Mouse (Mus musculus) small intestine, adult 2 months (tissue): Measurements from ENCODE around the gene Rnf185. TPM values are rescaled to one million over a fixed set of nuclear protein-coding genes. Genes with fewer than 3 reads are reported as not detected.
A peak's percentile ranks its signal among the peaks of the same experiment; 100 is the strongest.

Experiments used
- H3K27ac ChIP-seq: fragments of 200-500 bp; 2 replicates; pipeline ENCODE4 v1.5.1; 2012; ENCODE audit warnings: low read depth, low read length, control low read depth, inconsistent platforms; ENCODE audit not compliant: insufficient read depth
- H3K27me3 ChIP-seq: fragments of 200-500 bp; 2 replicates; pipeline ENCODE4 v1.6.1; 2012; ENCODE audit warnings: mild to moderate bottlenecking, moderate library complexity, low read length, inconsistent platforms; ENCODE audit not compliant: control insufficient read depth, insufficient read depth
- H3K36me3 ChIP-seq: fragments of 200-500 bp; 2 replicates; pipeline ENCODE4 v1.6.1; 2012; ENCODE audit warnings: mild to moderate bottlenecking, low read length, control low read depth, inconsistent platforms; ENCODE audit not compliant: control insufficient read depth, insufficient read depth
- H3K4me1 ChIP-seq: fragments of 200-500 bp; 2 replicates; pipeline ENCODE4 v1.6.1; 2012; ENCODE audit warnings: low read length, inconsistent platforms, mixed read lengths; ENCODE audit not compliant: control insufficient read depth, insufficient read depth, insufficient read length
- H3K4me3 ChIP-seq: fragments of 200-500 bp; 2 replicates; pipeline ENCODE4 v1.5.1; 2012; ENCODE audit warnings: low read depth, mild to moderate bottlenecking, control low read depth, inconsistent platforms, low read length, moderate library complexity
- CTCF ChIP-seq: fragments of 200-500 bp; IDR thresholded peaks from 2 replicates; pipeline ENCODE4 v1.5.1; 2012; ENCODE audit warnings: low read depth, mild to moderate bottlenecking, control low read depth, inconsistent platforms, low read length, moderate library complexity, mixed read lengths; ENCODE audit not compliant: insufficient replicate concordance, insufficient read length; ENCODE audit errors: extremely low read depth
- POLR2A ChIP-seq: fragments of 200-500 bp; IDR thresholded peaks from 2 replicates; pipeline ENCODE4 v1.6.1; 2012; ENCODE audit warnings: low read depth, mild to moderate bottlenecking, control low read depth, inconsistent platforms, low read length, moderate library complexity
- WGBS: fragments of 180-500 bp; shearing (Covaris S2); methylation state at CpG from one replicate; pipeline ENCODE4 v1.1.7; 2018; 5-methylcytosine and 5-hydroxymethylcytosine counted together
- polyA plus RNA-seq: library from polyadenylated mRNA; depleted of rRNA; stranded (reverse); fragments of >200 nt; gene quantifications from 2 replicates; pipeline ENCODE4 v1.2.3, GENCODE M21; 2012

The Rnf185 gene
- polyA plus RNA-seq, 1 experiment: 29.8 TPM

- H3K27me3 ChIP-seq: no peaks in the 10 kb centered on the region
- 96% methylated on average over 1 of the region's 1 CpGs for WGBS
- H3K36me3 ChIP-seq: no peaks in the 10 kb centered on the region
- no peak overlapping the region for H3K4me3 ChIP-seq
- H3K27ac ChIP-seq: no peak overlapping the region
- H3K4me1 ChIP-seq: peaks cover 7% of the 10 kb centered on the region; the same call in 1 of the 2 replicates
- TF ChIP-seq CTCF (no peak), POLR2A (no peak)
These were observed 10.7 kb upstream of the Rnf185 start for GRCm38 (mm10) chr11:3462846-3463245.

- Histone ChIP-seq H3K27ac (peak overlapping the region; percentile 86), H3K4me3 (no peak overlapping the region), H3K4me1 (peaks cover 15% of the 10 kb centered on the region; the same call in 1 of the 2 replicates), H3K36me3 (0 out of 2 replicates have a peak, but pooled peaks cover 2% of the 10 kb centered on the region), H3K27me3 (no peaks in the 10 kb centered on the region)
- WGBS: 10% methylated on average over 2 of the region's 2 CpGs
- no peak for TF ChIP-seq CTCF
- TF ChIP-seq POLR2A: no peak
These were observed 6.9 kb upstream of the Rnf185 start for GRCm38 (mm10) chr11:3459105-3459468.

GRCm38 (mm10) chr11:3458428-3459104 is 6.4 kb upstream of the Rnf185 start:
- Histone ChIP-seq H3K36me3 (0 out of 2 replicates have a peak, but pooled peaks cover 2% of the 10 kb centered on the region), H3K4me3 (peak overlapping the region; percentile 11; the same call in 1 of the 2 replicates), H3K27ac (peak overlapping the region; percentile 86), H3K27me3 (no peaks in the 10 kb centered on the region), H3K4me1 (peaks cover 15% of the 10 kb centered on the region; the same call in 1 of the 2 replicates)
- WGBS: 21% methylated on average over 13 of the region's 13 CpGs
- TF ChIP-seq POLR2A: peak; percentile 32; the same call in 1 of the 2 replicates
- TF ChIP-seq CTCF: no peak

- Histone ChIP-seq H3K4me3 (no peak overlapping the region), H3K27me3 (no peaks in the 10 kb centered on the region), H3K27ac (no peak overlapping the region), H3K36me3 (0 out of 2 replicates have a peak, but pooled peaks cover 2% of the 10 kb centered on the region), H3K4me1 (peaks cover 17% of the 10 kb centered on the region; the same call in 1 of the 2 replicates)
- TF ChIP-seq CTCF: peak; percentile 80; the same call in 1 of the 2 replicates
- TF ChIP-seq POLR2A: no peak
- 21% methylated on average over 1 of the region's 1 CpGs for WGBS
These were observed 4.2 kb upstream of the Rnf185 start for GRCm38 (mm10) chr11:3456354-3456753.

- 97% methylated on average over 3 of the region's 3 CpGs for whole genome bisulfite sequencing
- Histone ChIP-seq H3K4me3 (no peak overlapping the region), H3K27me3 (no peaks in the 10 kb centered on the region), H3K36me3 (0 out of 2 replicates have a peak, but pooled peaks cover 2% of the 10 kb centered on the region), H3K4me1 (peaks cover 20% of the 10 kb centered on the region), H3K27ac (no peak overlapping the region)
- TF ChIP-seq POLR2A: no peak
These were observed 2.3 kb upstream of the Rnf185 start for GRCm38 (mm10) chr11:3454506-3454905.

GRCm38 (mm10) chr11:3453467-3453866 is 1.3 kb upstream of the Rnf185 start:
- Histone ChIP-seq H3K4me1 (peaks cover 15% of the 10 kb centered on the region), H3K27ac (0 out of 2 replicates have a peak overlapping the region, but pooled peaks have one; percentile 13), H3K4me3 (peak overlapping the region; percentile 16; the same call in 1 of the 2 replicates), H3K36me3 (0 out of 2 replicates have a peak, but pooled peaks cover 2% of the 10 kb centered on the region), H3K27me3 (no peaks in the 10 kb centered on the region)
- 29% methylated on average over 6 of the region's 6 CpGs for WGBS
- TF ChIP-seq CTCF (no peak), POLR2A (no peak)

- peaks cover 13% of the 10 kb centered on the region for H3K4me1 ChIP-seq
- no peaks in the 10 kb centered on the region for H3K27me3 ChIP-seq
- 0% methylated on average over 9 of the region's 9 CpGs for WGBS
- TF ChIP-seq POLR2A (no peak), CTCF (no peak)
- peak overlapping the region; percentile 75 for H3K4me3 ChIP-seq
- H3K27ac ChIP-seq: peak overlapping the region; percentile 79
- 0 out of 2 replicates have a peak, but pooled peaks cover 2% of the 10 kb centered on the region for H3K36me3 ChIP-seq
These were observed 606 bp upstream of the Rnf185 start for GRCm38 (mm10) chr11:3452769-3453168.
